Mouse (Mus musculus) 3134 (cell line): Measurements from ENCODE around the gene Tmem132d.

Source experiments
- DNase-seq: peaks from one replicate; pipeline ENCODE4 v3.0.0-alpha.2; 2011; ENCODE audit warnings: low spot score; ENCODE audit not compliant: insufficient read length; ENCODE audit errors: extremely low read depth

Tmem132d gene

GRCm38 (mm10) chr5:128432916-128433315, at the start of gene Tmem132d:
TSS of gene Tmem132d (minus strand) at chr5:128433077.
- DNase-seq: no peak

- no peak for DNase-seq
Observed at GRCm38 (mm10) chr5:128480816-128481215, 47.9 kb upstream of the Tmem132d start.

GRCm38 (mm10) chr5:128475372-128475771, 42.5 kb upstream of the Tmem132d start:
- no peak for DNase-seq

- DNase-seq: no peak
Observed at GRCm38 (mm10) chr5:128469812-128470211, 36.9 kb upstream of the Tmem132d start.

- DNase-seq: no peak
Observed at GRCm38 (mm10) chr5:128464514-128464913, 31.6 kb upstream of the Tmem132d start.

- DNase-seq: no peak
Observed at GRCm38 (mm10) chr5:128460605-128461004, 27.7 kb upstream of the Tmem132d start.

GRCm38 (mm10) chr5:128455732-128456131, 22.9 kb upstream of the Tmem132d start:
- DNase-seq: no peak

GRCm38 (mm10) chr5:128452196-128452595, 19.3 kb upstream of the Tmem132d start:
- DNase-seq: no peak

GRCm38 (mm10) chr5:128450808-128451207, 17.9 kb upstream of the Tmem132d start:
- no peak for DNase-seq

- no peak for DNase-seq
Observed at GRCm38 (mm10) chr5:128444876-128445275, 12.0 kb upstream of the Tmem132d start.

- no peak for DNase-seq
Observed at GRCm38 (mm10) chr5:128443848-128444247, 11.0 kb upstream of the Tmem132d start.

GRCm38 (mm10) chr5:128441121-128441520, 8.2 kb upstream of the Tmem132d start:
- DNase-seq: no peak

GRCm38 (mm10) chr5:128439828-128440227, 7.0 kb upstream of the Tmem132d start:
- no peak for DNase-seq

- no peak for DNase-seq
Observed at GRCm38 (mm10) chr5:128438078-128438477, 5.2 kb upstream of the Tmem132d start.

GRCm38 (mm10) chr5:128436909-128437308, 4.0 kb upstream of the Tmem132d start:
- no peak for DNase-seq

GRCm38 (mm10) chr5:128435683-128436082, 2.8 kb upstream of the Tmem132d start:
- no peak for DNase-seq

- no peak for DNase-seq
Observed at GRCm38 (mm10) chr5:128433786-128434185, 909 bp upstream of the Tmem132d start.

GRCm38 (mm10) chr5:128432422-128432821, 455 bp downstream of the Tmem132d start:
- no peak for DNase-seq

- DNase-seq: no peak
Observed at GRCm38 (mm10) chr5:128424636-128425035, 8.2 kb downstream of the Tmem132d start.

- no peak for DNase-seq
Observed at GRCm38 (mm10) chr5:128424213-128424612, 8.7 kb downstream of the Tmem132d start.

GRCm38 (mm10) chr5:128422090-128422489, 10.8 kb downstream of the Tmem132d start:
- DNase-seq: no peak

- DNase-seq: no peak
Observed at GRCm38 (mm10) chr5:128418149-128418710, 14.6 kb downstream of the Tmem132d start.

- DNase-seq: no peak
Observed at GRCm38 (mm10) chr5:128414056-128414455, 18.8 kb downstream of the Tmem132d start.
